Mouse (Mus musculus): ENCODE measurements around the gene Vdac1. TPM values are rescaled to one million over a fixed set of nuclear protein-coding genes. Genes with fewer than 3 reads are reported as not detected.

The Vdac1 gene
- 355 and 398 TPM in 2 replicates for polyA plus RNA-seq (2015; fragmentation: Nextera tagmentation; extraction: Ambion mirVana)

- ATAC-seq (replicated peaks; ENCODE audit: low FRiP score, low read depth) (peak; percentile 92), DNase-seq (ENCODE audit: low spot score) (peak; percentile 93)
- no peak for TF ChIP-seq CTCF (IDR thresholded peaks at IDR 0.05; ENCODE audit: low read depth)
- Histone ChIP-seq H3K36me3 (ENCODE audit: insufficient read depth, low read length) (no peaks in the 10 kb centered on the region), H3K9ac (ENCODE audit: low read depth, low read length) (peak within 1 kb of the TSS; percentile 96), H3K4me2 (ENCODE audit: low read length) (peak within 1 kb of the TSS; percentile 77), H3K4me3 (replicated peaks; ENCODE audit: low read depth, low read length) (peak within 1 kb of the TSS; percentile 95), H3K4me1 (replicated peaks; ENCODE audit: insufficient read depth, low read length) (peaks cover 38% of the 10 kb centered on the region), H3K27me3 (ENCODE audit: insufficient read depth, low read length) (no peaks in the 10 kb centered on the region), H3K27ac (peak within 1 kb of the TSS; percentile 99), H3K9me3 (replicated peaks; ENCODE audit: low read length) (no peaks in the 10 kb centered on the region)
- WGBS = under 1% methylated on average over 84 of the region's 84 CpGs
Measured at GRCm38 (mm10) chr11:52360471-52361277, at the start of gene Vdac1. TSS of gene Vdac1 (plus strand) at chr11:52360860.

DNA sequence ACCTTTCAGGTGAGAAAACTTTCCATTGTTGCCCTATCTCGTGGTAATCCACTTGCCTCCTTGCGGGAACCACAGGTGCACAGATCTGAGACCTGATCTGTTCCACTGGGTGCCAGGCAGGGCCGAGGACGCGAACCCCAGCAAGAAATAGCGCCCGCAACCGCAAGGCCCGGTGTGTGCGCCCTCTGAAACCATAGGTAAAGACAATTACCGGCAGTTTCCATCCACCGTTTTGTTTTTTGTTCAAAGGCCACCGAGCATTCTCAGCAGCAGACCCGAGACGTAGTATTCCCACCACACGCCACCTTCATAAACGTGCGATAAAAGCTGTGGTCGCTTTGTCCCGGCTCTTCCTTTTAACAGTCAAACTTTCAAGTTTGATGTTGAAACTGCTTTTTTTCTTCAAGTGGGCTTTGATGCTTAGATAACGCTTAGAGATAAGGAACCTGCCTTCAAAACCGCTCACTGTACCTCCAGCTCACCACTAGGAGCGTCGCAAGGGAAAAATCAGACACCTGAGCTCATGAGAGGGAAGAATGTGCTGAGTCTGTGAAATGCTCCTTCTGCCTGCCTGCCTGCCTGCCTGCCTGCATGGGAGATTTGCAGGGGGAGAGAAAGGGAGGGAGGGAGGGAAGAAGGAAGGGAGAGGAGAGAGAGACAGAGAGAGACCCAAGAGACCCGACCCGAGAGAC, 46.4 kb upstream of the Vdac1 start:
- H3K27me3 ChIP-seq (ENCODE audit: insufficient read depth, low read length) = no peaks in the 10 kb centered on the region
- peak overlapping the region; percentile 36 for H3K4me2 ChIP-seq (ENCODE audit: low read length)
- DNase-seq (ENCODE audit: low spot score) (peak; percentile 68), ATAC-seq (replicated peaks; ENCODE audit: low FRiP score, low read depth) (peak; percentile 69; the same call in 1 of the 2 replicates)
- 14% methylated on average over 26 of the region's 26 CpGs for WGBS
- no peaks in the 10 kb centered on the region for H3K36me3 ChIP-seq (ENCODE audit: insufficient read depth, low read length)
- no peak overlapping the region for H3K4me3 ChIP-seq (replicated peaks; ENCODE audit: low read depth, low read length)
- H3K4me1 ChIP-seq (replicated peaks; ENCODE audit: insufficient read depth, low read length) = no peaks in the 10 kb centered on the region
- TF ChIP-seq CTCF (IDR thresholded peaks at IDR 0.05; ENCODE audit: low read depth) = peak; percentile 56
- no peaks in the 10 kb centered on the region for H3K9me3 ChIP-seq (replicated peaks; ENCODE audit: low read length)
- H3K27ac ChIP-seq = no peak overlapping the region
- no peak overlapping the region for H3K9ac ChIP-seq (ENCODE audit: low read depth, low read length)

DNA sequence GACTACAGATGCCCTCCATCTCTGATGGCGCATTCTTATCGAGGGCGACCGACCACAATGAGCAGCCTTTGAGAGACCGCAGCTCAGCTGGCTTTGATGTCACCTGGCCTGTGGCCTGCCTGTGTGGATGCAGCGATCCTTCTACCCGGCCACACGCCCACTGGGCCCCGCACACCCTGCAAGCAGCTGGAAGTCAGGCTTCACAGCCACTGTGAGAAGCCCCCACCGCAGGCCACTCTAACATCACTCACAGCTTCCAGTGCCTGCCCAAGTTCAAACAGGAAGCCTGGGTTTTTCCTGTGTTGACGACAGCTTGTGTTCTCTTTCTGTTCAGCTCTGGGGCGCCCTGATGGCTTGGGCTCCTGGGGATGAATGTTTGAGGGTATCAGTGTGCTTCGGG, 42.2 kb upstream of the Vdac1 start:
- Histone ChIP-seq H3K4me1 (replicated peaks; ENCODE audit: insufficient read depth, low read length) (no peaks in the 10 kb centered on the region), H3K36me3 (ENCODE audit: insufficient read depth, low read length) (no peaks in the 10 kb centered on the region), H3K4me3 (replicated peaks; ENCODE audit: low read depth, low read length) (no peak overlapping the region), H3K4me2 (ENCODE audit: low read length) (no peak overlapping the region), H3K27ac (no peak overlapping the region), H3K9ac (ENCODE audit: low read depth, low read length) (no peak overlapping the region), H3K9me3 (replicated peaks; ENCODE audit: low read length) (no peaks in the 10 kb centered on the region), H3K27me3 (ENCODE audit: insufficient read depth, low read length) (no peaks in the 10 kb centered on the region)
- ATAC-seq (replicated peaks; ENCODE audit: low FRiP score, low read depth) = no peak
- 63% methylated on average over 13 of the region's 13 CpGs for WGBS
- DNase-seq (ENCODE audit: low spot score) = no peak
- no peak for TF ChIP-seq CTCF (IDR thresholded peaks at IDR 0.05; ENCODE audit: low read depth)

DNA sequence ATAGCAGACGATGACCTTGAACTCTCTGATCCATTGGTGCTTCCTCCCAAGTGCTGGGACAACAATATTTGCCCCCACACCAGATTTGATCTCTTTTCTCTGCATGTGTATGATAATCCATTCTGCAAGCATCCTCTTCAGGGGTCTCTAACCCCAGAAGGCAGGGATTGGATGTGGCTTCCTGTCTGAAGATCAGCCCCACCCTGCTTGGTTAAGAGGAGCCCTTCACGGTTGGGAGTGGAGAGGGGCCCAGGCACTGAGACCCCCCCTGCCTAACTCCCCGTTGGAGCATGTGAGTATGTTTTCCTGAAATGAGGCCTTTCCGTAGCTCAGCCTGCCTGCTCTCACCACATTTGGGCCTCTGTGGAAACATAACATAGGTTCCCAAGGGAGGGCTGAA, 41.0 kb upstream of the Vdac1 start:
- DNase-seq (ENCODE audit: low spot score) = no peak
- no peak for TF ChIP-seq CTCF (IDR thresholded peaks at IDR 0.05; ENCODE audit: low read depth)
- no peaks in the 10 kb centered on the region for H3K36me3 ChIP-seq (ENCODE audit: insufficient read depth, low read length)
- no peaks in the 10 kb centered on the region for H3K9me3 ChIP-seq (replicated peaks; ENCODE audit: low read length)
- H3K4me2 ChIP-seq (ENCODE audit: low read length) = no peak overlapping the region
- no peak for ATAC-seq (replicated peaks; ENCODE audit: low FRiP score, low read depth)
- no peak overlapping the region for H3K27ac ChIP-seq
- H3K4me3 ChIP-seq (replicated peaks; ENCODE audit: low read depth, low read length) = no peak overlapping the region
- H3K27me3 ChIP-seq (ENCODE audit: insufficient read depth, low read length) = no peaks in the 10 kb centered on the region
- 63% methylated on average over 4 of the region's 4 CpGs for WGBS
- no peak overlapping the region for H3K9ac ChIP-seq (ENCODE audit: low read depth, low read length)
- H3K4me1 ChIP-seq (replicated peaks; ENCODE audit: insufficient read depth, low read length) = no peaks in the 10 kb centered on the region

- H3K27ac ChIP-seq = no peak overlapping the region
- no peaks in the 10 kb centered on the region for H3K27me3 ChIP-seq (ENCODE audit: insufficient read depth, low read length)
- no peak for DNase-seq (ENCODE audit: low spot score)
- ATAC-seq (replicated peaks; ENCODE audit: low FRiP score, low read depth) = no peak
- no peak overlapping the region for H3K4me2 ChIP-seq (ENCODE audit: low read length)
- no peak for TF ChIP-seq CTCF (IDR thresholded peaks at IDR 0.05; ENCODE audit: low read depth)
- 87% methylated on average over 4 of the region's 4 CpGs for WGBS
- H3K36me3 ChIP-seq (ENCODE audit: insufficient read depth, low read length) = no peaks in the 10 kb centered on the region
- no peaks in the 10 kb centered on the region for H3K4me1 ChIP-seq (replicated peaks; ENCODE audit: insufficient read depth, low read length)
- H3K9ac ChIP-seq (ENCODE audit: low read depth, low read length) = no peak overlapping the region
- no peaks in the 10 kb centered on the region for H3K9me3 ChIP-seq (replicated peaks; ENCODE audit: low read length)
- H3K4me3 ChIP-seq (replicated peaks; ENCODE audit: low read depth, low read length) = no peak overlapping the region
Measured at GRCm38 (mm10) chr11:52320529-52320928, 40.1 kb upstream of the Vdac1 start.

GRCm38 (mm10) chr11:52321540-52321939, 39.1 kb upstream of the Vdac1 start:
- ATAC-seq (replicated peaks; ENCODE audit: low FRiP score, low read depth) = no peak
- no peaks in the 10 kb centered on the region for H3K4me1 ChIP-seq (replicated peaks; ENCODE audit: insufficient read depth, low read length)
- no peak overlapping the region for H3K4me3 ChIP-seq (replicated peaks; ENCODE audit: low read depth, low read length)
- no peaks in the 10 kb centered on the region for H3K9me3 ChIP-seq (replicated peaks; ENCODE audit: low read length)
- DNase-seq (ENCODE audit: low spot score) = no peak
- H3K9ac ChIP-seq (ENCODE audit: low read depth, low read length) = no peak overlapping the region
- WGBS = 61% methylated on average over 3 of the region's 3 CpGs
- no peak for TF ChIP-seq CTCF (IDR thresholded peaks at IDR 0.05; ENCODE audit: low read depth)
- no peaks in the 10 kb centered on the region for H3K36me3 ChIP-seq (ENCODE audit: insufficient read depth, low read length)
- H3K4me2 ChIP-seq (ENCODE audit: low read length) = no peak overlapping the region
- no peaks in the 10 kb centered on the region for H3K27me3 ChIP-seq (ENCODE audit: insufficient read depth, low read length)
- no peak overlapping the region for H3K27ac ChIP-seq

Data from kidney, postnatal 0 days (tissue).